Mouse (Mus musculus) erythroblast, embryonic 14.5 days (primary cell): Measurements from ENCODE around the gene Tnfrsf26.

Experiments used
- GATA1 ChIP-seq: IDR thresholded peaks from 2 replicates; pipeline ENCODE4 v1.6.1; 2012; ENCODE audit warnings: low read length, inconsistent platforms, mixed read lengths
- TAL1 ChIP-seq: IDR thresholded peaks from 3 replicates; pipeline ENCODE4 v1.6.1; 2012; ENCODE audit warnings: low read length, inconsistent platforms, mixed read lengths

DNA sequence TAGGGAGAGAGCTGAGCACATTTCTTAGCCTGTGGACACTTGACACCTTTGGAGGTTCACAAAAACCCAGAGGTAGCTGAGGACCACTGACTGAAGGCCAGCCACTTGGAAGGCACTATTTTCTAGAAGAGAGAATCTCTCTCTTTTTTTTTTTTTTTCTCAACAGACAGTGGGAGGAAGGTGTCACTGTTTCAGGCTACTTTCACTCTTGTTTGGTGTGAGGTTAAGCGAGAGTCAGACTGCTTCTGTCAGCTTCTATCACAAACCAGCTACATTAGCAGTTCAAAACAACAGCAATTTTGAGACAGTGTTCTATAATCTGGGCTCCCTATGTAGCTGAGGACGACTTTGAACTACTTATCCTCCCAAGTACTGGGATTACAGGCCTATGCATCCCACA, 2.3 kb downstream of the Tnfrsf26 start:
- no peak for TF ChIP-seq TAL1
- TF ChIP-seq GATA1, result no peak
